ENCODE assay signal across 8 mouse cellular contexts in genomic region chr11:80670391-80670790, GRCm38 (mm10).
DNase-seq lines count a peak whose midpoint lies in the region; TF ChIP-seq lines count a peak whose summit lies in the region.

No protein-coding gene starts in this region.

- H3K4me3 ChIP-seq in left cerebral cortex, adult 2 months, result no peak overlapping the region

- intact Hi-C loops in left cerebral cortex, adult 2 months (cut with DNase I), result loop anchor here (1.0 to 2.0 kb wide), 2 partner anchors 194 to 242 kb away; partner anchors contain the start of genes Cdk5r1 and Psmd11

- DNase-seq in heart, adult 8-10 months (ENCODE audit: low spot score), result peak; percentile 55
- DNase-seq in heart, postnatal 4 days, result no peak
- DNase-seq in B cell, adult 2 months, result peak; percentile 18 to 29
- DNase-seq in cerebellum, adult 11 months, result peak; percentile 35
- peak; percentile 68 for DNase-seq in forelimb bud, embryonic 11.5 days (ENCODE audit: low read depth, low spot score)
- DNase-seq in left cerebral cortex, adult 2 months (ENCODE audit: extremely low spot score in 1 of 2, low spot score in 2 of 2), result peak in 1 of 2 experiments; percentile 44
- peak; percentile 60 for DNase-seq in retina, postnatal 7 days (ENCODE audit: low read depth, low spot score)
- no peak for DNase-seq in spleen, postnatal 14 days (ENCODE audit: low spot score in 2 of 2)

- peak; percentile 80 for TF ChIP-seq CTCF in left cerebral cortex, adult 2 months (IDR thresholded peaks at IDR 0.05)

- H3K27ac ChIP-seq in left cerebral cortex, adult 2 months, result peak overlapping the region; percentile 88

Comparison
In these comparisons a context has a peak if more than half of its experiments do, and no peak if none do; other contexts are left out.
1. DNase-seq: peak in heart, adult 8-10 months (single experiment), B cell, adult 2 months (2 of 2), cerebellum, adult 11 months (single experiment), forelimb bud, embryonic 11.5 days (single experiment) and retina, postnatal 7 days (single experiment); none in heart, postnatal 4 days (single experiment) and spleen, postnatal 14 days (0 of 2).